Mouse (Mus musculus): ENCODE results near the gene Itfg1.

The Itfg1 gene

DNA sequence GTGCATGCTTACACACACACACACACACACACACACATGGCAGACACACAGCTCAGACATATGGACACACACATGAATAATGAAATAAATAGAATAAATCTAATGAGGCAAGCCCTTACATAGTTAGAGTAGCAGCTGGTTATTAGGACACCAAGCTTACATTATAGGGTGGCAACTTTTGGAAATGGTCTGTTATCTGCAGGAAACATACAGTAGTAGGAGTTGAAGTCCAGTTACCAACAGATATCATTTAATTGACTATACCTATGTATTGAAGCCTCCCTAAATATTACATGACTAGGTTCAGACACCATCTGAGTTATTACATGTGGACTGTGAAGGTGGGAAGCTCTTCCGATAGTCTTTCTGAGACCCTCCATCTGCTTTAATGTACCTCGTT is 95.7 kb downstream of the Itfg1 start:
- no peak for DNase-seq (ENCODE audit: low read depth, low spot score)

DNA sequence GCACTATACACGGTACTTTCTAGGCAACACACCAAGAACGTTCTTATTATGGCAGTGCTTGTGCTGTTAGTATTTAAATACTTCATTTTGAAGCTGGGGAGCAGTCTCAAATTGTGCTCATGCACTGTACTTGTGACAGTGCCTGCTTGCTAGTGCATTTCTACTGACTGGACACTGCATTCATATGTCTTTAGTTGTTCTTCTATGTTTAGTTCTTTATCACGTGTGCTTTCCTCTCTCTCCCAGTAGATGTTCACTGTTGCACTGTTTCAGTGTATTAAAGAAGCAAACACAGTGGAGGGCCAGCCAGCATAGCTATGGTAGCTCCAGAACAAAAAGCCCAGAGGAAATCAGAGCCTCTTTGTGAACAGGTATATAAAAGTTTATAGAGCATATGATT is 110.2 kb downstream of the Itfg1 start:
- no peak for DNase-seq (ENCODE audit: low read depth, low spot score)

DNA sequence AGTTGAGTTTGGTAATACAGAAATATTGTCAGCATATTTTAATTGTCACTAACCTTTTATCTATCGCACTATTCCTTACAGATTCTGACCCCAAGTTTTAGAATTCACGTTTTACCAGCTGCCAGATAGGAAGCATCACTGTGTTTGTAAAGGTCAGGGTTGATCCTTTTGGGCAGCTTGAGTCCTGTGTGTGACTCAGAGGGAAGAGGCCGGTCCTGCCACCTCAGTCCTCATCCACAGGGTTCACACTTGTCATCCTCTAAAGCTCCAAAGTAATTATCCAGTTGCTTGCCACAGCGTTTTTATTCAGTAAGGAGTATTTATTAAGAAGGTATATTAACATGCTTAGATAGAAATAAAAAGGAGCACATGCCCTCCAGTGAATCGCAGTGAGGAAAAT is 123.5 kb downstream of the Itfg1 start:
- no peak for DNase-seq (ENCODE audit: low read depth, low spot score)

DNA sequence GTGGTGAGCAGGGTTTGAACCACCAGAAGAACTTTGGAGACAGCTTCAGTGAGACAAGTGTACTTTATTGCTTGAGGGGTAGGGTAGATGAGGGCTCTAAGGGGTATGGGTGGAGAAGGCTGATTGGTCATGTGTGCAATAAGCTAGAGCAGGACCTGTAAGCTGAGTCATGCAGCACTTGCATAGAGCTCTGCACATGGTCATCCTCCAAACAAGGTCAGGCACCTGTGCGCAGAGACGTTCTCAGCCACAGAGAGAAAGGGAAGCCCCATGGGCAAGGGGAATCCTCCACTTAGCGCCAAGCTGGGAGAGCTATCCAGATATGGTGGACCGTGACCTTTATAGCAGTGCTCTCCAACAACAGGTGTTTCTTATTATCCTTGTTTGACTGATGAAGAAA is 124.0 kb downstream of the Itfg1 start:
- DNase-seq (ENCODE audit: low read depth, low spot score) = no peak

DNA sequence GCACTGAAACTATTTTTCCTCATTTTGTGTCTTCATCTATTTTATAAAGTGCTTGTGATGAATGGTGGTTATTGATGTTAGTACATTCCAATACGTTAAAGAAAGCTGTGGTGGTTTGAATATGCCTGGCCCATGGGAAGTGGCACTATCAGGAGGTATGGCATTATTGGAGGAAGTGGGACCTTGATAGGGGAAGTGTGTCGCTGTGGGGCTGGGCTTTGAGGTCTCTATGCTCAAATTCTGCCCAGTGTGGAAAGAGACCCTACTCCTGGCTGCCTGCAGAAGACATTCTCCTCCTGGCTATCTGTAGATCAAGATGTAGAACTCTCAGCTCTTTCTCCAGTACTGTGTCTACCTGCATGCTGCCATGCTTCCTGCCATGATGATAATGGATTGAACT is 133.7 kb downstream of the Itfg1 start:
- no peak for DNase-seq (ENCODE audit: low read depth, low spot score)

DNA sequence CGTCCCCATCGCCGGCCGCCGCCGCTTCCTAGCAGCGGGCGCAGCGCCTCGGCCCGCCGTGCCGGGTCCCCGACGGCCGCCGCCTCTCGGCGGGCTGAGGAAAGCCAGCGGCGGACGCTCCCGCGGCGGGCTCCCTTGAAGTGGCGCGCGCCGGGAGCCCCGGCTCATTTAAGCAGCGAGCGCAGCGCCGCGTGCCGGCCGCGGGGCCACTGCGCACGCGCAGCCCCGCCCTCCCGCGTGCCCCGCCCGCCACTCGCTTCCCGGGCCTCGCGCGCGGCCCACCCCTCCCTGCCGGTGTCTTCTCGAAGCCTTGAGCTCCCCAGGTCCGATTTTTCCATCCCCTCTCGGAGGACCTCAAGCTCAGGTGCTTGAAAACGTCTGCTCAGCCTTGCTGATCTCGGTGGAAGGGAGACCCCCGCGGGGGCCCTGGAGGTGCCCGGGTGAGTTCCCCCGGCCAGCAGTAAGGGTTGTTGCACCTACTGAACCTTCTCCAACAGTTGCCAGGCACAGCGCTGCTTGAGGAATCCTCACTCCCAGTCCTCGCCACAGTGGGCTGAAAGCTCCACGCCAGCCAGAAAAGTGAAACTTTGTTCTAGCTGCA is 139.9 kb downstream of the Itfg1 start, which contains the start of gene Neto2:
TSS of gene Neto2 (minus strand) at position 174 of the 601 bp plus-strand sequence.
- peak; percentile 85 for DNase-seq (ENCODE audit: low read depth, low spot score)

DNA sequence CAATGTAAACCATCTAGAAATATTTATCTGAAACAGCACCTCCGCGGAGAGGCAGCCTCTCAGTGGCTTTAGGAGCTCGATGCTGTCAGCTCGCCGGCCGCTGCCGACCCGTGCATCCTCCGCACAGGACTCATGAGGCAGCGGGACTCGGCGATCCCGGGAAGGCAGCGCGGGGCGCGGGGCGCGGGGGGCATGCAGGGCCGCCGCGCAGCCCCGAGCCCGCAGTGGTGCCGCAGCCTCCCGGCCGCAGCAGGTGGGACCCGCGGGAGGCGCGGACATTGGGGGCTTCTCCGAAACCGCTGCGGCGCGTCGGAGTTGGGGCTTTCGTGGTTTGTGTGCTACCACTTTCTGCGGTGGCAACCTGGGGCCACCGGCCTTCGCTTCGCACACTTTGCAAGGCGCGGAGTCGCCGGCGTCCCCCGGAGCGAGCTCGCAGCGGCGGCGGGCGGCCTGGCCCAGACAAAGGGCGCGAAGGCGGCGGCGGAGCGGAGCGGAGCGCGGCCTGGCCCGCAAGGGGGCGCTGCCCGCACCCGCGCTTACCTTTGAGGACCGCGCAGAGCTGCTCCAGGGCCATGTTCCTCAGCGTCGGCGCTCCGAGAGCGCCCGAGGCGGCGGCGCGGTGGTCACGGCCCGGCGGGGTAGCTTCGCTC is 140.5 kb downstream of the Itfg1 start:
- peak; percentile 88 for DNase-seq (ENCODE audit: low read depth, low spot score)

DNA sequence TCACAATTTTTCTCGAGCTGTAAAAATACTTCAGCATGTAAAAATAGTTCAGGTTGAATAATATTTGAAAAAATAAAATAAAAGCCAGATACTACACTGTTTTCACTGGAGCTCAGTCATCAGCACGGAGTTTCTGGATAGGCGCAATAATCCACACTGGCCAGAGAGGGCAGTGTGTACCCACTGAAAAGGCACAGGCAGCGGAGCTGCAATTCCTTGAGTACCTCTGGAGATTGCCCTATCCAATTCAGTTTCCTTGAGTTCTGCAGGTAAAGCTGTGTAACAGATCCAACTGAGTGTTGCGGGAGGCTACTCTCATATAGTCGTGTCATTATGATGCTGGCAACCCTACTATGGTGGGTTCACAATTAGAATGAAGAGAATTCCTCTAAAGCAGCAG is 141.7 kb downstream of the Itfg1 start:
- DNase-seq (ENCODE audit: low read depth, low spot score) = peak; percentile 83
